ENCODE assay signal across 10 mouse cellular contexts in the genomic region with DNA sequence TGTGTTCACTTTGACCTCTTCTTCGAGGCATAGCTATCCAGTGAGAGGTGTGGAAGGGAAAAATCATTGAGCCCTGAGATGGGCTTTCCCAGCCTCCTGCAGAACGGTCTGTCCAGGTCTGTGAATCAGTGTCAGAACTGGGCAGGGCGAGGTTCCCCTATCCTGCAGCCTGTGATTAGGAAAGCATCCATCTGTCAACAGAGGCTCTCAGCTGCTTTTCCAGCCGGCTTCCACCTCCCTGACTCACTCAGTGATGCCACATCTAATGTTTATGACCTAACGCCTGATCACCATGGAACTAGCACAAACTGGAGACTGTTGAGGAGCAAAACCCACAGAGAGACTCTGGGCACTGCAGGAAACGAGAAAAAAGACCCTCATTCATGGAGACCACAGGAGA.
DNase-seq lines count a peak whose midpoint lies in the region; ATAC-seq and TF ChIP-seq lines count a peak whose summit lies in the region.
"Had no signal": no experiment of that assay in that cellular context is flagged by ENCODE, and none has a peak within 500 bp of the region (broad histone marks: within the 10 kb centered on the region; RNA-seq: fewer than 3 reads in every experiment).

No protein-coding gene starts in this region.

- H3K4me3 ChIP-seq in kidney, adult 2 months (ENCODE audit: insufficient read depth, low read depth, low read length), result no peak overlapping the region
- H3K4me3 ChIP-seq in embryonic fibroblast, embryonic 13.5 days (ENCODE audit: insufficient read depth, low read length), result no peak overlapping the region
- H3K4me3 ChIP-seq in neural tube, embryonic 15.5 days (replicated peaks), result no peak overlapping the region
- no peak overlapping the region for H3K4me3 ChIP-seq in forebrain, embryonic 14.5 days (ENCODE audit: low read depth, low read length)
- H3K4me3 ChIP-seq: megakaryocyte, embryonic 14.5 days had no signal

- no peak for TF ChIP-seq POLR2A in kidney, adult 2 months (IDR thresholded peaks at IDR 0.05; ENCODE audit: low read depth, low read length)
- TF ChIP-seq POLR2A in embryonic fibroblast, embryonic 13.5 days (IDR thresholded peaks at IDR 0.05; ENCODE audit: low read depth, low read length), result 0 out of 2 replicates have a peak, but pooled peaks have one; percentile 26

- no peaks in the 10 kb centered on the region for H3K27me3 ChIP-seq in kidney, adult 2 months (replicated peaks; ENCODE audit: control insufficient read depth, insufficient read depth, low read length)
- no peaks in the 10 kb centered on the region for H3K27me3 ChIP-seq in neural tube, embryonic 15.5 days (replicated peaks)
- H3K27me3 ChIP-seq in forebrain, embryonic 14.5 days (replicated peaks; ENCODE audit: control insufficient read depth, insufficient read depth, low read length), result no peaks in the 10 kb centered on the region
- H3K27me3 ChIP-seq: megakaryocyte, embryonic 14.5 days had no signal

- WGBS in kidney, adult 2 months, result 48% methylated on average over 6 of the region's 6 CpGs
- 74% methylated on average over 6 of the region's 6 CpGs for WGBS in neural tube, embryonic 15.5 days
- 85% methylated on average over 6 of the region's 6 CpGs for WGBS in forebrain, embryonic 14.5 days

- intact Hi-C loops in heart, postnatal 25 days (cut with DNase I), result no loop called here

- no peaks in the 10 kb centered on the region for H3K36me3 ChIP-seq in kidney, adult 2 months (ENCODE audit: control insufficient read depth, insufficient read depth, low read length)
- H3K36me3 ChIP-seq in neural tube, embryonic 15.5 days, result no peaks in the 10 kb centered on the region
- no peaks in the 10 kb centered on the region for H3K36me3 ChIP-seq in forebrain, embryonic 14.5 days (ENCODE audit: control insufficient read depth, insufficient read depth, low read length)

- peak overlapping the region; percentile 43; the same call in 1 of the 2 replicates for H3K27ac ChIP-seq in kidney, adult 2 months (ENCODE audit: insufficient read depth, low read depth, low read length)
- peak overlapping the region; percentile 88 for H3K27ac ChIP-seq in embryonic fibroblast, embryonic 13.5 days (ENCODE audit: insufficient read depth, low read length)
- H3K27ac ChIP-seq in neural tube, embryonic 15.5 days (replicated peaks), result no peak overlapping the region
- H3K27ac ChIP-seq in forebrain, embryonic 14.5 days (ENCODE audit: low read depth, low read length), result no peak overlapping the region

- H3K4me1 ChIP-seq in kidney, adult 2 months (ENCODE audit: control insufficient read depth, insufficient read depth, low read length), result no peaks in the 10 kb centered on the region
- peaks cover 17% of the 10 kb centered on the region for H3K4me1 ChIP-seq in embryonic fibroblast, embryonic 13.5 days (ENCODE audit: control insufficient read depth, insufficient read depth, low read length)
- no peaks in the 10 kb centered on the region for H3K4me1 ChIP-seq in neural tube, embryonic 15.5 days
- H3K4me1 ChIP-seq in forebrain, embryonic 14.5 days (ENCODE audit: control insufficient read depth, insufficient read depth, low read length), result no peaks in the 10 kb centered on the region
- H3K4me1 ChIP-seq: megakaryocyte, embryonic 14.5 days had no signal

- no peak overlapping the region for H3K9ac ChIP-seq in neural tube, embryonic 15.5 days (replicated peaks)
- no peak overlapping the region for H3K9ac ChIP-seq in forebrain, embryonic 14.5 days (ENCODE audit: low read length)

- ATAC-seq in neural tube, embryonic 15.5 days (ENCODE audit: low FRiP score), result no peak
- ATAC-seq in forebrain, embryonic 14.5 days, result no peak

- no peaks in the 10 kb centered on the region for H3K9me3 ChIP-seq in neural tube, embryonic 15.5 days (replicated peaks)
- no peaks in the 10 kb centered on the region for H3K9me3 ChIP-seq in forebrain, embryonic 14.5 days (replicated peaks; ENCODE audit: control insufficient read depth, low read length)

- no peak overlapping the region for H3K4me2 ChIP-seq in neural tube, embryonic 15.5 days
- H3K4me2 ChIP-seq in forebrain, embryonic 14.5 days (ENCODE audit: low read length), result no peak overlapping the region

- DNase-seq in kidney, adult 2 months, result peak; percentile 9
- DNase-seq in kidney, adult 18-20 months, result no peak
- peak; percentile 42 for DNase-seq in heart, postnatal 25 days (ENCODE audit: low spot score)
- peak; percentile 39 to 41 for DNase-seq in lung, postnatal 4 days
- no peak for DNase-seq in thymus, postnatal 10 days (ENCODE audit: low spot score in 2 of 2)
- no peak for DNase-seq in forebrain, embryonic 14.5 days (ENCODE audit: low spot score)
- DNase-seq: adrenal gland, adult 2 months had no signal

- TF ChIP-seq CTCF in kidney, adult 2 months (conservative IDR thresholded peaks at IDR 0.05; ENCODE audit: insufficient read depth, insufficient read length, low read depth, low read length), result no peak
- TF ChIP-seq CTCF in embryonic fibroblast, embryonic 13.5 days (IDR thresholded peaks at IDR 0.05; ENCODE audit: borderline replicate concordance, insufficient read depth, low read length), result no peak

Comparison
In these comparisons a context has a peak if more than half of its experiments do, and no peak if none do; other contexts are left out.
1. DNase-seq: peak in kidney, adult 2 months (single experiment), heart, postnatal 25 days (single experiment) and lung, postnatal 4 days (2 of 2); none in kidney, adult 18-20 months (single experiment), thymus, postnatal 10 days (0 of 2) and forebrain, embryonic 14.5 days (single experiment).
2. H3K27ac ChIP-seq: peak in kidney, adult 2 months (single experiment) and embryonic fibroblast, embryonic 13.5 days (single experiment); none in neural tube, embryonic 15.5 days (single experiment) and forebrain, embryonic 14.5 days (single experiment).